23 mouse cellular contexts compared by ENCODE assay signal in the genomic region with DNA sequence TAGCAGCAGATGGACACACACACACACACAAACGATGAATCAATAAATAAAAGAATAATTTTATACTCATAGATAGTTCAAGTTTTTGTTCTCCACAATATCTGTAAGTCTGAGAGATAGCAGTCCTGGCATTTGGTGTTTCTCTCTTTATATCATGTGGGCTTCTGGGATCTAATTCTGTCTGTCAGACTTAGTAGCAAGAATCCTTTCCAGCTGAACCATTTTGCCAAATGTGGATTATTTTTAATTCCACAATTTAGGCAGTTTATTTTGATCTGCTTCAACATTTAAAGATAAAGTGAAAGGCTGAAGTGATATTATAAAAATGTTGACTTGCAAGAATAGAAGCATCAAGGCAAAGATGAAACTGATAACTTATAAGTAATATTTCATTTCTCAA.
A peak's percentile ranks its signal among the peaks of the same experiment; 100 is the strongest.
DNase-seq lines count a peak whose midpoint lies in the region; ATAC-seq and TF ChIP-seq lines count a peak whose summit lies in the region.
"Had no signal": no experiment of that assay in that cellular context is flagged by ENCODE, and none has a peak within 500 bp of the region (broad histone marks: within the 10 kb centered on the region; RNA-seq: fewer than 3 reads in every experiment).

No protein-coding gene starts in this region.

- ATAC-seq in forebrain, postnatal 0 days: no peak
- no peak for ATAC-seq in forebrain, embryonic 15.5 days (replicated peaks)
- ATAC-seq: forebrain, embryonic 14.5 days had no signal

- H3K9ac ChIP-seq in forebrain, postnatal 0 days: no peak overlapping the region
- H3K9ac ChIP-seq in forebrain, embryonic 15.5 days (replicated peaks): no peak overlapping the region
- H3K9ac ChIP-seq: embryonic facial prominence, embryonic 13.5 days; embryonic facial prominence, embryonic 15.5 days; forebrain, embryonic 12.5 days had no signal

- peak; percentile 9 for DNase-seq in forebrain, postnatal 0 days
- peak; percentile 5 for DNase-seq in layer of hippocampus, adult 9-10 months (ENCODE audit: low spot score)
- no peak for DNase-seq in layer of hippocampus, adult 8-10 months (ENCODE audit: low spot score in 2 of 2)
- peak; percentile 56 for DNase-seq in brain, adult 2 months (ENCODE audit: low read depth, low spot score)
- DNase-seq in telencephalon, adult 2 months (ENCODE audit: low read depth, low spot score): peak; percentile 62
- DNase-seq in kidney, adult 8-10 months: no peak
- DNase-seq: adrenal gland, adult 2 months; adrenal gland, postnatal 10 days; adrenal gland, postnatal 25 days; cerebellum, adult 11 months; cerebellum, adult 18-20 months; cerebellum, adult 8-10 months; cerebellum, adult 9-11 months; cerebellum, postnatal 14 days; cerebellum, postnatal 36 days; embryo, embryonic 11 days had no signal

- no peaks in the 10 kb centered on the region for H3K27me3 ChIP-seq in forebrain, postnatal 0 days (ENCODE audit: insufficient read depth, low read length)
- no peaks in the 10 kb centered on the region for H3K27me3 ChIP-seq in forebrain, embryonic 15.5 days
- H3K27me3 ChIP-seq: embryonic facial prominence, embryonic 13.5 days; embryonic facial prominence, embryonic 15.5 days; forebrain, embryonic 12.5 days had no signal

- H3K4me1 ChIP-seq in forebrain, postnatal 0 days (ENCODE audit: insufficient read depth): no peaks in the 10 kb centered on the region
- no peaks in the 10 kb centered on the region for H3K4me1 ChIP-seq in forebrain, embryonic 15.5 days
- H3K4me1 ChIP-seq: embryonic facial prominence, embryonic 13.5 days; embryonic facial prominence, embryonic 15.5 days; forebrain, embryonic 10.5 days; forebrain, embryonic 12.5 days had no signal

- no peak for TF ChIP-seq CTCF in forebrain, postnatal 0 days (IDR thresholded peaks at IDR 0.05; ENCODE audit: low read depth)

- H3K9me3 ChIP-seq in forebrain, postnatal 0 days (ENCODE audit: low read length): no peaks in the 10 kb centered on the region
- no peaks in the 10 kb centered on the region for H3K9me3 ChIP-seq in forebrain, embryonic 15.5 days
- H3K9me3 ChIP-seq: embryonic facial prominence, embryonic 13.5 days; embryonic facial prominence, embryonic 15.5 days; forebrain, embryonic 10.5 days; forebrain, embryonic 12.5 days had no signal

- no peak overlapping the region for H3K4me3 ChIP-seq in forebrain, postnatal 0 days (ENCODE audit: low read depth, low read length)
- H3K4me3 ChIP-seq in forebrain, embryonic 15.5 days: no peak overlapping the region
- H3K4me3 ChIP-seq: embryonic facial prominence, embryonic 13.5 days; embryonic facial prominence, embryonic 15.5 days; erythroblast, embryonic 14.5 days; forebrain, embryonic 10.5 days; forebrain, embryonic 12.5 days had no signal

- H3K4me2 ChIP-seq in forebrain, postnatal 0 days (ENCODE audit: low read depth): no peak overlapping the region
- H3K4me2 ChIP-seq in forebrain, embryonic 15.5 days (replicated peaks): no peak overlapping the region
- H3K4me2 ChIP-seq: embryonic facial prominence, embryonic 13.5 days; embryonic facial prominence, embryonic 15.5 days; forebrain, embryonic 12.5 days had no signal

- no peak overlapping the region for H3K27ac ChIP-seq in forebrain, postnatal 0 days (ENCODE audit: low read depth, low read length)
- no peak overlapping the region for H3K27ac ChIP-seq in forebrain, embryonic 15.5 days (replicated peaks)
- H3K27ac ChIP-seq: embryonic facial prominence, embryonic 13.5 days; embryonic facial prominence, embryonic 15.5 days; forebrain, embryonic 10.5 days; forebrain, embryonic 12.5 days had no signal

- H3K36me3 ChIP-seq in forebrain, postnatal 0 days (ENCODE audit: insufficient read depth): no peaks in the 10 kb centered on the region
- H3K36me3 ChIP-seq in forebrain, embryonic 15.5 days: no peaks in the 10 kb centered on the region
- H3K36me3 ChIP-seq: embryonic facial prominence, embryonic 13.5 days; embryonic facial prominence, embryonic 15.5 days; forebrain, embryonic 10.5 days; forebrain, embryonic 12.5 days had no signal

- WGBS in forebrain, postnatal 0 days: 73% methylated on average over 1 of the region's 1 CpGs
- whole genome bisulfite sequencing in forebrain, embryonic 15.5 days: 86% methylated on average over 1 of the region's 1 CpGs

Comparison
In these comparisons a context has a peak if more than half of its experiments do, and no peak if none do; other contexts are left out.
1. DNase-seq: peak in forebrain, postnatal 0 days (single experiment), layer of hippocampus, adult 9-10 months (single experiment), brain, adult 2 months (single experiment) and telencephalon, adult 2 months (single experiment); none in layer of hippocampus, adult 8-10 months (0 of 2) and kidney, adult 8-10 months (0 of 2).